Mouse (Mus musculus): ENCODE data around the gene Ddx24. TPM values are rescaled to one million over a fixed set of nuclear protein-coding genes. Genes with fewer than 3 reads are reported as not detected.

Gene Ddx24
- polyA plus RNA-seq, 1 experiment from 2014 or later: 139 TPM

DNA sequence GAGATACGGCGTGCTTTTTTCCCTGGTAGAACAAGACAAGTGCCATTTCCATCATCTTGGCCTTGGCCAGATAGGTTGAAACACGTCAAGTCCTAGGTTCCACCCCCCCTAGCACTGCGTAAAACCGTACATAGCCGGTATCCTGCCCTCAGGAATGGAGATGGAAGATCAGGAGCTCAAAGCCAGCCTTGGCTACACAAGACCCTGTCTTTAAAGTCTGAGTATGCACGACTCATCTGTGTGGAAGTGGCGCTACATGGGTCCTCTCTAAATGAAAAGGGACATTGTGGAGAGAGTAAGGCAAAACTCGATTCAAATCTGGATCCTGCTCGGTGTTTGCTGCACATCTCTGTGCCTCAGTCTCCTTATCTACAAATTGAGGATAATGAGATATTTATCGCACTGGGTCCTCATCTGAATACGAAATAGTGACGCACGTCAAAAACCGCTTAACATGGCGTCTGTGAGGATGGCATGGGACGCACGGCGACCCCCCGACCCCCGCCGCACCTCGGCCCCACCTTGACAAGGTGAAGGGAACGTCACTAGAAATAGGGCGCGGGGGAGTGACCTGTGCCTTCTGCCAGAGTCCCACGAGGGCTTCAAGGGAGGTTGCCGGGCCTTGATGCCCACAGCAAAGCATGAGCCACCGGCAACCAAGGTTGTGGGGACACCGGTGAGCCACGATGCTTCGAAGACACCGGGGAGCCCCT, 458 bp downstream of the Ddx24 start:
- no peaks in the 10 kb centered on the region for H3K9me3 ChIP-seq
- H3K4me2 ChIP-seq: peak overlapping the region; percentile 87
- H3K9ac ChIP-seq: peak overlapping the region; percentile 87
- peaks cover 40% of the 10 kb centered on the region for H3K4me1 ChIP-seq
- peak overlapping the region; percentile 72 for H3K4me3 ChIP-seq
- H3K36me3 ChIP-seq (replicated peaks): no peaks in the 10 kb centered on the region
- peak; percentile 61; the same call in 1 of the 2 replicates for ATAC-seq (replicated peaks)
- peak overlapping the region; percentile 72 for H3K27ac ChIP-seq
- H3K27me3 ChIP-seq (replicated peaks): no peaks in the 10 kb centered on the region
- WGBS: 10% methylated on average over 33 of the region's 33 CpGs

DNA sequence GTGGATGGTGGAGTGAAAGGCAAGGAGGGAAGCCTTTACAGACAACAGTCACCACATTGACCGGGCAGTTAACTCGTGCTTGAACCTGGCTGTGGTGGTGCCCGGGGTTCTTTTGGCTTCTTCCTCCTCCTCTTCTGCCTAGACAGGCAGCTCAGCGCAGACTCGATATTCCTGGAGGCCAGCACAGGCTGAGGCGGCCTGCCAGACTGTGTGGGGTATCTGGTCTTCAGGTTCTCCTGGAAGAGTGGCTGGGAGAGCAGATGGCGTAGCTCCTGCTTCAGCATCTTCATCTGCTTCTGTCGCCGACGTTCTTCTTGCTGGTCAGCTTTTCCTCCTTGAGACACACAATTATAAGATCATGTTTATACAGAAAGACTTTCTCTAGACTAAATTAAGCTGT, 17.5 kb downstream of the Ddx24 start:
- no peak overlapping the region for H3K4me2 ChIP-seq
- H3K4me1 ChIP-seq: no peaks in the 10 kb centered on the region
- WGBS: 92% methylated on average over 10 of the region's 10 CpGs
- no peak overlapping the region for H3K27ac ChIP-seq
- H3K36me3 ChIP-seq (replicated peaks): peaks cover 56% of the 10 kb centered on the region
- H3K4me3 ChIP-seq: no peak overlapping the region
- no peak for ATAC-seq (replicated peaks)
- H3K9ac ChIP-seq: no peak overlapping the region
- no peaks in the 10 kb centered on the region for H3K9me3 ChIP-seq
- H3K27me3 ChIP-seq (replicated peaks): no peaks in the 10 kb centered on the region

DNA sequence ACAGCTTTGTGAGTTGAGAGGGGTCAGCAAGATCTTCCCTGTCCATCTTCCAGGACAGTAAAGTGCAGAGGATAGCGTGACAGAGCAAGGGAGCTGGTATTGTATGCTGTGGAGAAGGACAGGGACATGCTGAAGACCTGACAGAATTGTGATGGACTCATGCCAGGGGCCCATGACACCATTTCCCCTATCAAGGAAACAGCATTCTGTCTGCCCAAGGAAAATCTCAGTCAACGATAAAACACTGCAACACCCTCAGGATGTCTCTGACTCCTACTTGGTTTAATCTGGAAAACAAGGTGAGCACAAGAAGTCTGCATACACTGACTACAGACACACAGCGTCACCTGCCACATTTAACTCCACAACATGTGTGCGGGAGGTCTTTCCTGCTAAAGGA, 17.9 kb downstream of the Ddx24 start, which contains the start of gene 9330161L09Rik:
Gene 9330161L09Rik, minus strand, starts transcription at position 101 of the 400 bp plus-strand sequence.
- Histone ChIP-seq H3K27me3 (replicated peaks) (no peaks in the 10 kb centered on the region), H3K4me1 (no peaks in the 10 kb centered on the region), H3K27ac (no peak within 1 kb of the TSS), H3K4me2 (no peak within 1 kb of the TSS), H3K9ac (no peak within 1 kb of the TSS), H3K36me3 (replicated peaks) (peaks cover 55% of the 10 kb centered on the region), H3K9me3 (no peaks in the 10 kb centered on the region), H3K4me3 (no peak within 1 kb of the TSS)
- ATAC-seq (replicated peaks): no peak
- 95% methylated on average over 4 of the region's 4 CpGs for WGBS

DNA sequence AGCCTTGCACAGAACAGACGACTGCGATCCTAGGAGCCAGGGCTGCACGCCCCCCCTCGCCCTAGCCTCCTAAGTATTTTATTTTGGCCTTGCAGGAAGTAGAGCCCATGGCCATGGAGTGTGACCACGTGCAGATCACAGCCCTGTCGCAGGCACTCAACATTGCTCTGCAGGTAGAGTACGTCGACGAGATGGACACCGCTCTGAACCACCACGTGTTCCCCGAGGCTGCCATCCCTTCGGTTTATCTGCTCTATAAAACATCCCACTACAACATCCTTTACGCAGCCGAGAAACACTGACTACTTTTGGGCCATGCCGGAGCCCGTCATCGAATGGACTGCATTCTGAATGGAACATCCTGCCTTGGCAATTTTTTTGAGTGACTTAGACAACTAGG, 21.5 kb downstream of the Ddx24 start:
- 89% methylated on average over 18 of the region's 18 CpGs for WGBS
- H3K36me3 ChIP-seq (replicated peaks): peaks cover 28% of the 10 kb centered on the region

DNA sequence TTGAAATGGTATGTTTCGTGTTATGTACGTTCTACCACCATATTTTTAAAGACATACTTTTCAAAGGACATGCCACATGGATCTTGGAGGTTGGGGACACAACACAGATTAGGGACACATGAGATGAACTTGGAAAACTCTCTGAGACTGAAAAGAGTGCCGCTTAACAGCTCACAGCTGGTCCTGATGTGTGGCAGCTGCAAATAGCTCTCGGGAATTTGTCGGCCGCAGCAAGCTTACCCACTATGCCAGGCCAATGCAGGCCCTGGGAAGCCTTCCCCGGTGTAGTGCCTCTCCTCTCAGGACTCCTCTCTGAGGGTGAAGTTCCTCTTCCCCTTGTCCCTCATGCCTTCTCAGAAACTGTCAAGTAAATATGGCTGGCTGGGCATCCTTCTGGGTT, 28.9 kb downstream of the Ddx24 start:
- 76% methylated on average over 7 of the region's 7 CpGs for WGBS
- H3K4me1 ChIP-seq: no peaks in the 10 kb centered on the region
- H3K36me3 ChIP-seq (replicated peaks): no peaks in the 10 kb centered on the region; the same call in 1 of the 2 replicates
- ATAC-seq (replicated peaks): no peak
- no peaks in the 10 kb centered on the region for H3K9me3 ChIP-seq
- no peak overlapping the region for H3K4me2 ChIP-seq
- H3K27ac ChIP-seq: no peak overlapping the region
- H3K4me3 ChIP-seq: no peak overlapping the region
- H3K9ac ChIP-seq: no peak overlapping the region
- no peaks in the 10 kb centered on the region for H3K27me3 ChIP-seq (replicated peaks)

More for the DNA sequence above, 21.5 kb downstream of the Ddx24 start:
- H3K9me3 ChIP-seq: no peaks in the 10 kb centered on the region
- H3K27ac ChIP-seq: no peak overlapping the region
- no peak overlapping the region for H3K9ac ChIP-seq
- H3K4me3 ChIP-seq: no peak overlapping the region
- no peak overlapping the region for H3K4me2 ChIP-seq
- H3K27me3 ChIP-seq (replicated peaks): no peaks in the 10 kb centered on the region
- no peaks in the 10 kb centered on the region for H3K4me1 ChIP-seq
- ATAC-seq (replicated peaks): no peak

DNA sequence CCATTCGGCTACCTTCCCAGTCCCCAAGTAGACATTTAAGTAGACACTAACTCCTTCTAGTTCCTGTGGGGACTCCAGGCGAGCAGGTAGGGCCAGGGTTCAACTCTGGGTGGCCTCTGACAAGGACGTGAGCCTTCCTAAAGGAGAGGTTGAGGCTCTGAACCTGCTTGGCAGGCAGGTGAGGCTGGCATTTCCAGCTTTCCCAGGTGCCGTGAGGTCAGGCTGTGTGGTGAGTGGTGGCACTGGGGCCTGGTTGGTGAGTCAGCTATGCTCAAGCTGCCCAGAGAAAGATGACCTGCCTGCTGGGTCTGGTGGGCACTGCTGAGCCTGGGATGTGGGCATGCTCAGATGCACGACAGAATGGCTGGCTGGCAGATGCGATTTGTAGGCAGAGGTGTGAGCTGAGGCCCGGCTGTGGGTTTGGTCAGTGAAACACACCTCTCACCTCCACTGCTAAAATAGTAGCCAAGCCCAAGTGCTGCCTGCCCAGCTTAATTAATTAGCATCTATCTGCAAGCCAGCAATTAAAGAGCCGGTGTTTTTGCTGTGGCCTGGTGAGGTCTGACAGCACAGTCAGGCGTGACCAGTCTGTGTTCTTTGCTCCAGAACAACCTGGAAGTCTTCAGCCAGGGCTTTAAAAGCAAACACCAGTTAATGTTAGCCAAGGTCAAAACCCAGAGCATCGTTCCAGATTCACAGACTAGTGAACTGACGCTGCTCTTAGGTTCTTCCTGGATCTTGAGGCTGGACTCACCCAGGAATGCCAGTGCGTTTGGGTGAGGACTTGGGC, 29.9 kb downstream of the Ddx24 start:
- Histone ChIP-seq H3K36me3 (replicated peaks) (no peaks in the 10 kb centered on the region), H3K27me3 (replicated peaks) (no peaks in the 10 kb centered on the region), H3K4me3 (no peak overlapping the region), H3K9ac (no peak overlapping the region), H3K4me2 (no peak overlapping the region), H3K9me3 (no peaks in the 10 kb centered on the region), H3K4me1 (no peaks in the 10 kb centered on the region; the same call in 1 of the 2 replicates), H3K27ac (no peak overlapping the region)
- no peak for ATAC-seq (replicated peaks)
- WGBS: 81% methylated on average over 12 of the region's 12 CpGs

DNA sequence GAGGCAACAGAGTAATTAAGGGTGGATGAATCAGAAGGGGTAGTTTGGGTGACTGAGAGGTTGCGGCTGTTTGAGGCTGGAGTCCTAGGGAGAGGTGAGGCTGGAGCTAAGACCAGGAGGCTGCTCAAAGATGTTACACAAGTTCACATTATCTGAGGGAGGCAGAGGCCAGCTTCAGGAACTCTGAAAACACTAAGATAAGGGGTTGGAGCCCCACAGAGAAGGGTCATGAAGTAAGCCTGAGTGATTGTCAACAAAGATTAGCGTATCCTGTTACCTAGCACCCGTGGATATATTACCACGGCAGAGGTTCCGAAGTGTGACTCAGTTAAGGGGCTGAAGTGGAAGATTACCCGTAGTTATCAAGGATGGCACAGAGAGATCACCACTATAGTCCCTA, 32.1 kb downstream of the Ddx24 start:
- Histone ChIP-seq H3K36me3 (replicated peaks) (no peaks in the 10 kb centered on the region), H3K4me1 (peaks cover 12% of the 10 kb centered on the region), H3K4me2 (no peak overlapping the region), H3K27ac (no peak overlapping the region), H3K27me3 (replicated peaks) (no peaks in the 10 kb centered on the region), H3K9me3 (no peaks in the 10 kb centered on the region), H3K4me3 (no peak overlapping the region), H3K9ac (no peak overlapping the region)
- no peak for ATAC-seq (replicated peaks)
- 40% methylated on average over 6 of the region's 6 CpGs for WGBS

DNA sequence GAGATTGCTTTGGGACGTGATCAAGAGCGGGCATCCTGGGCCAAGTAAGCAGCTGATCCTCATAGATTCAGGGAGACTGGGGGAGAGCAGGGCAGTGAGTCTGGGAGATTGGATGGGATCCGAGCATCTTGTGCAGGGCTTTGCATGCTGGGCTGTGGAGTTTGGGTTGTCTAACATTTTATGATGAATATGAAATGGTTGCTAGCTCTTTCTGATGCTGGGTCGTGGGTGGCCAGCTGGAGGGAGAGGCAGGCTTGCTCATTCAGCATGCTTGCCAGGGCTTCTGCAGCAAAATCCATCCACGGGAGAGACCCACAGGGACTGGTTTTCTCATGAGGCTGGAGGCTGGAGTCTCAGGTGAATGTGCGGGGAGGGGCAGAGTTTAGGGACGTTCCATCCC, 34.5 kb downstream of the Ddx24 start:
- no peaks in the 10 kb centered on the region for H3K36me3 ChIP-seq (replicated peaks)
- no peaks in the 10 kb centered on the region for H3K9me3 ChIP-seq
- 88% methylated on average over 7 of the region's 7 CpGs for WGBS
- no peak overlapping the region for H3K4me2 ChIP-seq
- H3K4me3 ChIP-seq: no peak overlapping the region
- H3K4me1 ChIP-seq: peaks cover 12% of the 10 kb centered on the region
- ATAC-seq (replicated peaks): no peak
- no peaks in the 10 kb centered on the region for H3K27me3 ChIP-seq (replicated peaks)
- H3K27ac ChIP-seq: no peak overlapping the region
- no peak overlapping the region for H3K9ac ChIP-seq

DNA sequence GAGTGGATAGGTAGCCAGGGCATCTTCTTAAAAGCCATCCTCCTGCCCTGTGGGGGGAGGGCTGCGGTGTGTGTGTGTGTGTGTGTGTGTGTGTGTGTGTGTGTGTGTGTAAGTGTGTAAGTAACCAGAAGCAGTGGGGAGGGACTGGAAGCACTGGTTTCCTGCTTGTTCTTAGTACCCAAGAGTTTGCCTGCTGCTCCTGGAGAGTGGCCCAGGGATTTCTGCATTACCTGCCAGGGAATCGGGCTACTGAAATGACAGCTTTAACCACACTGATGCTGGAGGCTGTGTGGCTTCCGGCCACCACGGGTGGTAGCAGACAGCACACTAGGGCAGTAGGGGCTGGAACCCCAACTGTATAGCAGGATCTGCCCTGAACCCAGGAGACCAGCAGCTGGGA, 35.6 kb downstream of the Ddx24 start:
- ATAC-seq (replicated peaks): no peak
- no peak overlapping the region for H3K4me3 ChIP-seq
- H3K27ac ChIP-seq: no peak overlapping the region
- 80% methylated on average over 4 of the region's 4 CpGs for WGBS
- no peaks in the 10 kb centered on the region for H3K36me3 ChIP-seq (replicated peaks)
- H3K4me1 ChIP-seq: peaks cover 12% of the 10 kb centered on the region
- no peaks in the 10 kb centered on the region for H3K27me3 ChIP-seq (replicated peaks)
- H3K4me2 ChIP-seq: 0 out of 2 replicates have a peak overlapping the region, but pooled peaks have one; percentile 68
- no peak overlapping the region for H3K9ac ChIP-seq
- H3K9me3 ChIP-seq: no peaks in the 10 kb centered on the region

DNA sequence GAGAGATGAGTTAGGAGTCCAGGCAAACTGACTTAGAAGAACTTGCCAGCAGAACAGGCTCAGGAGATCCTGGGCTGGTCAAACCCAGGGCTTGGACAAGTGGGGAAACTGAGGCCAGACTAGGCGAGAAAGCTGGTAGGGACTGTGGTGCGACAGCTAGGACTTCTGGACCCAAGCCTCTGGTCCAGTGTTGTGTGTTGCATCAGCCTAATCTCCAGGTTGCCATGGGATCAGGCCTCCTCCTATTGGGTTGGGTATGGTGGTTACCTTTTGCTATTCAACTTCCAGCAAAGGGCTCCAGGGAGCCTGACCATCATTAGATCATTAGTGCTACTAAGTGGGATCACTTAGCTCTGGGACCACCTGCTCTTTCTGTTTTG, 36.3 kb downstream of the Ddx24 start:
- 0 out of 2 replicates have a peak, but pooled peaks have one; percentile 2 for ATAC-seq (replicated peaks)
- peak overlapping the region; percentile 66 for H3K4me3 ChIP-seq
- H3K9me3 ChIP-seq: no peaks in the 10 kb centered on the region
- peak overlapping the region; percentile 68 for H3K4me2 ChIP-seq
- no peak overlapping the region for H3K27ac ChIP-seq
- 46% methylated on average over 2 of the region's 2 CpGs for WGBS
- peak overlapping the region; percentile 81 for H3K9ac ChIP-seq
- H3K36me3 ChIP-seq (replicated peaks): no peaks in the 10 kb centered on the region
- H3K4me1 ChIP-seq: peaks cover 12% of the 10 kb centered on the region
- H3K27me3 ChIP-seq (replicated peaks): no peaks in the 10 kb centered on the region

DNA sequence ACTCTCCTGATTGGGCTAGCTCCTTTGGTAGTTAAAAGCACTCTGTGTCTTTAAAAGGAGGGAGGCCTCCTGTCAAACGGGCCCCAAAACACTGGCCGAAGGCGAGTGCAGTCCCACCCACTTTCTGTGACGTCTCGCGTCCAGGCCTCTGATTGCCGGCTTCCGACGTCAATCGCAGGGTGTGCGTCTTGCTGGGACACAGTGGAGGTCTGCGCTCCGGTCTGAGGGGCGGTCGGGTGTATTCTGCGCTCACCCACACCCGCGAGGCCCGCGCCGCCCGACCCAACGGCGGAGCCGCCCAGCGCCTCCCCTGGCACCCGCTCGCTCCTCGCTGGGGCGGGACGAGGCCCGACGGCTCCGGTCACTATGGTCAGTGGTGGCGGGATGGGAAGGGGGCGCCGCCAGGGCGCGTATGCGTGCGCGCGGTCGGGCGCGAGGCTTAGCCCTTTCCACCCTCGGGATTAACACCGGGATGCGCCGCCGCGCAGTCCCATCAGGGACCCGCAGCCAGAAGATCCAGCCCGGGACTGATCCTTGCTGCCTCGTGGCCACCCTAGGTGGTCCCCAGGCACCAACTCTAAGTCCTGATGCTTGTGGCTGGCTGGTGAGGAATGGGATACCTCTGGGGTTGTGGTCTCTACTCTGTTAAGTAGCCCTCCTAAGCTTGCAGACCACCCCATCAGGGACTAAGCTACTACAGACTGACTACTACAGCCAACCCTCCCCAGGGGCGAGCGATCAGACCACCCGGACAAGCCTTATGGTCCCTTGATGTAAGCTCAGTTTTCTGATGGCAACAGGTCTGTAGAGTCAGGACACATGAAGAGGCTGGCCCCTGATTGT, 36.9 kb downstream of the Ddx24 start, which contains the start of gene Otub2:
Gene Otub2, plus strand, starts transcription at position 178 of the 843 bp plus-strand sequence.
- Histone ChIP-seq H3K27ac (peak within 1 kb of the TSS; percentile 70), H3K36me3 (replicated peaks) (no peaks in the 10 kb centered on the region), H3K9ac (peak within 1 kb of the TSS; percentile 81), H3K9me3 (no peaks in the 10 kb centered on the region), H3K27me3 (replicated peaks) (no peaks in the 10 kb centered on the region), H3K4me2 (peak within 1 kb of the TSS; percentile 68), H3K4me3 (peak within 1 kb of the TSS; percentile 66), H3K4me1 (peaks cover 12% of the 10 kb centered on the region)
- under 1% methylated on average over 58 of the region's 58 CpGs for WGBS
- ATAC-seq (replicated peaks): peak; percentile 100

DNA sequence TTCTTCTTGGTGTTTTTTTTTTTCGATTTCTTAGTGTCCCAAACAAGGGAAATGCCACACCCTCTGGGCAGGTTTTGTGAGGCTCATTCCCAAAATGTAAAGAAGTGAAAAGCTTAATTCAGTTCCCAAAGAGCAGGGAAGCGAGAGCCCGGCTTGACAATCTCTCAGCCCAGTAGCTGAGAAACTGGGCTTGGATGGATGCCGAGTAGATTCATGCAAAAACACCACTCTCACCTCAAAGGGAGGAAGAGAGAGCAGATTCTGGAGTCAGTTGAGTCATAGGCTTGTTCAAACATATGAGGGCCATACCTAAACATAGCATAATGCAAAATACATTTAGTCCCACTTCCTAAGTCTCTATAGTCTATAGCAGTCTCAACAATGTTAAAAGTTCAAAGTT, 45.4 kb downstream of the Ddx24 start:
- H3K9me3 ChIP-seq: no peaks in the 10 kb centered on the region
- H3K4me3 ChIP-seq: no peak overlapping the region
- ATAC-seq (replicated peaks): no peak
- H3K27me3 ChIP-seq (replicated peaks): no peaks in the 10 kb centered on the region
- H3K4me2 ChIP-seq: no peak overlapping the region
- H3K4me1 ChIP-seq: no peaks in the 10 kb centered on the region
- WGBS: 82% methylated on average over 4 of the region's 4 CpGs
- no peaks in the 10 kb centered on the region for H3K36me3 ChIP-seq (replicated peaks)
- H3K27ac ChIP-seq: no peak overlapping the region
- H3K9ac ChIP-seq: no peak overlapping the region

All from midbrain, embryonic 15.5 days (tissue).